Mouse (Mus musculus) embryonic facial prominence, embryonic 12.5 days (tissue): ENCODE data around the gene Elavl4. TPM values are rescaled to one million over a fixed set of nuclear protein-coding genes. Genes with fewer than 3 reads are reported as not detected.

Experiments used
- ATAC-seq: fragments of 200-750 bp; cut with Nextera tagmentation; 2 replicates; pipeline ENCODE4 v1.8.0; 2017; ENCODE audit not compliant: insufficient number of reproducible peaks, insufficient read depth, low FRiP score, low TSS enrichment
- H3K27ac ChIP-seq: fragments of 300-500 bp; sonication (generic); 2 replicates; pipeline ENCODE4 v1.5.1; 2016; ENCODE audit warnings: mild to moderate bottlenecking
- H3K27me3 ChIP-seq: fragments of 300-500 bp; sonication (generic); 2 replicates; pipeline ENCODE4 v1.6.1; 2016; ENCODE audit warnings: mild to moderate bottlenecking, moderate library complexity
- H3K36me3 ChIP-seq: fragments of 300-500 bp; sonication (generic); 2 replicates; pipeline ENCODE4 v1.6.1; 2016; ENCODE audit warnings: mild to moderate bottlenecking
- H3K4me1 ChIP-seq: fragments of 300-500 bp; sonication (generic); 2 replicates; pipeline ENCODE4 v1.6.1; 2016
- H3K4me2 ChIP-seq: fragments of 300-500 bp; sonication (generic); replicated peaks from 2 replicates; pipeline ENCODE4 v1.6.1; 2016; ENCODE audit warnings: mild to moderate bottlenecking, moderate library complexity
- H3K4me3 ChIP-seq: fragments of 300-500 bp; sonication (generic); 2 replicates; pipeline ENCODE4 v1.5.1; 2016; ENCODE audit warnings: mild to moderate bottlenecking
- H3K9ac ChIP-seq: fragments of 300-500 bp; sonication (generic); 2 replicates; pipeline ENCODE4 v1.6.1; 2016; ENCODE audit warnings: mild to moderate bottlenecking, moderate library complexity
- H3K9me3 ChIP-seq: fragments of 300-500 bp; sonication (generic); 2 replicates; pipeline ENCODE4 v1.6.1; 2016; ENCODE audit warnings: mild to moderate bottlenecking, moderate library complexity
- WGBS: fragments of 180-500 bp; shearing (Covaris S2); methylation state at CpG from one replicate; pipeline ENCODE4 v1.1.7; 2016; 5-methylcytosine and 5-hydroxymethylcytosine counted together
- polyA plus RNA-seq: library from polyadenylated mRNA; unstranded; fragments of >200 nt; fragmentation: Nextera tagmentation; extraction: Ambion mirVana; gene quantifications from 2 replicates; pipeline ENCODE4 v1.2.1, GENCODE M21; 2016

The Elavl4 gene
- polyA plus RNA-seq, 1 experiment from 2014 or later = 64.8 TPM

DNA sequence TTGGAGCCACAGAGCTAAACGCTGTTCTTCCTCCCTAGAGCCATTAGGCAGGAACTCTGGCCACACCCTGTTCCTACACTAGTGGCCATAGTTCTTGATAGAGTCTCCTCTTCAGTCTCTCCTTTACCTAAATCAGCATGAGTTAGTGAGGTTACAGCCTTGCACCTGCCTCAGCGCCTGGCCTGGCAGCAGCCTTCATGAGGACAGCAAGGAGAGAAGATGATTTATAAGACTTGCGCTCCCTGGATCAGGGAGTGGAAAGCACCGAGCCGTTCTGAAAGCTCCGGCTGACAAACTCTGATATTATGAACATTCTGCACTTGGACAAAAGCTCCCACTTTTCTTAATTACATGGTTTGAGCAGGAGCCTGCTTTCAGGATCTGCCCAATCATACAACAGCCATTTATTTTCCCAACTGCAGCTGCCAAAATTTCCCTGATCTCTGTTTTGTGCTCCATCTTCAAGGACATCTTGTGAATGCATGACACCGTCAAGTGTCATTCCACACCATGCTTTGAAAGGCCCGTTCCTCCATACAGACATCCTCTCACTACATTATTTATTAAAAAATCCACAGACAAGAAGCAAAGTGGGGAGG, 87.3 kb downstream of the Elavl4 start:
- 77% methylated on average over 8 of the region's 8 CpGs for WGBS
- Histone ChIP-seq H3K36me3 (no peaks in the 10 kb centered on the region), H3K4me2 (no peak overlapping the region), H3K9me3 (no peaks in the 10 kb centered on the region), H3K9ac (no peak overlapping the region), H3K27ac (no peak overlapping the region), H3K4me1 (no peaks in the 10 kb centered on the region), H3K27me3 (no peaks in the 10 kb centered on the region), H3K4me3 (no peak overlapping the region)
- no peak for ATAC-seq

DNA sequence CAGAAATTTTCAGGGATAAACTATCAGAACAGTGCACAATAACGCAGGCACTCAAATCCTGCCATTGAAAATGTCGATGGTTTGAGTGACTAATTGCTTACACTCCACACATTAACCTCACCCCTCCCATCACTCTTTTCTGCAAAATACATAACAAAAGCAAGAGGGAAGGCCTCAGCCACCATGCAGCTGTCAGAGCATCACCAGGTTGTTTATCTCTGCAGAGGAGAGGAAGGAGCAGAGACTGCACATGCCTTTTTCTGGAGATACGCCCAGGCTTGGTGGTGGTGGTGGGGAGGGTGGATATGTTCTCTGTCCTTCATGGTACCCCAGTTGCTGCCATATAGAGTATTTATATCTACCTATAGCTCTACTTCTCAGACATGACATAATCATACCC, 94.3 kb downstream of the Elavl4 start:
- Histone ChIP-seq H3K9me3 (no peaks in the 10 kb centered on the region), H3K4me2 (no peak overlapping the region), H3K4me1 (no peaks in the 10 kb centered on the region), H3K36me3 (no peaks in the 10 kb centered on the region), H3K27ac (no peak overlapping the region), H3K4me3 (no peak overlapping the region), H3K27me3 (no peaks in the 10 kb centered on the region), H3K9ac (no peak overlapping the region)
- 56% methylated on average over 3 of the region's 3 CpGs for WGBS
- ATAC-seq = no peak; the same call in 1 of the 2 replicates

DNA sequence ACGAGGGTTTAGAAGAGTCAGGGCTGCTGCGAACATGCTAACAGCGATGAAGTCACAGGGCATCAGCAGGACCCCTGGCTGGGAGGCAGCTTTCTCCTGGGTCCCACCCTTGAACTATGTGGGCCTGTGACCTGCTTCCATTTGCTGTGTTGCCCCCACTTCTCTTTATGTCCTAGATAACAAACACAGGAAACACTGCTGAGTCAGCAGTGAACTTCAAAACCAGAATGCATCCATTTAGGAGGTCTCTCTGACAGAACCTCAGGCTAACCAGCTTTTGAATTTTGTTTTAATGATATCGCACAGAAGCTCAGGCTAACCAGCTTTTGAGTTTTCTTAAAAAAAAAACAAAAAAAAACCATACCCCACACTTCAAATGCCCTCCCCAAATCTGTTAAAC, 96.1 kb downstream of the Elavl4 start:
- Histone ChIP-seq H3K27ac (no peak overlapping the region), H3K4me2 (no peak overlapping the region), H3K36me3 (no peaks in the 10 kb centered on the region), H3K27me3 (no peaks in the 10 kb centered on the region), H3K4me1 (no peaks in the 10 kb centered on the region), H3K9ac (no peak overlapping the region), H3K4me3 (no peak overlapping the region), H3K9me3 (no peaks in the 10 kb centered on the region)
- 83% methylated on average over 4 of the region's 4 CpGs for WGBS
- no peak for ATAC-seq

DNA sequence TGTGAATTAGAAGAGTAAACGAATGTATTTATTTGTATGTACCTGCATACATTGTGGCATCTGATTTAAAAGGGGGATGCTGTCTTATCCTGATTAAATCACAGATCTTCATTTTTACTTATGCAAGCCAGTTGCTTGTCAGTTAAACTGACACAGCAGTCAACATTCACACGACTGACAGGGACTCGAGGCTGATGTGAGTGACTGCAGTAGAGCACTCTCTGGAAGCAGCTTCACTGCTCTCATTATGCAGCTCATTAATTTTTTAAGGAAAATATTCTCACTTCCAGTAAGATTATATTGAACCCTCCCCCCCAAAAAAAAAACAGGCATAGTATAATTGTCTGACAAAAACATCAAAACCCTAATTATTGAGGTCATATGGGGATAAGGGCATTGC, 101.7 kb downstream of the Elavl4 start:
- Histone ChIP-seq H3K4me3 (no peak overlapping the region), H3K9me3 (no peaks in the 10 kb centered on the region), H3K4me1 (no peaks in the 10 kb centered on the region), H3K9ac (no peak overlapping the region), H3K27ac (no peak overlapping the region), H3K36me3 (no peaks in the 10 kb centered on the region), H3K4me2 (no peak overlapping the region), H3K27me3 (no peaks in the 10 kb centered on the region)
- ATAC-seq = no peak
- WGBS = 73% methylated on average over 3 of the region's 3 CpGs

DNA sequence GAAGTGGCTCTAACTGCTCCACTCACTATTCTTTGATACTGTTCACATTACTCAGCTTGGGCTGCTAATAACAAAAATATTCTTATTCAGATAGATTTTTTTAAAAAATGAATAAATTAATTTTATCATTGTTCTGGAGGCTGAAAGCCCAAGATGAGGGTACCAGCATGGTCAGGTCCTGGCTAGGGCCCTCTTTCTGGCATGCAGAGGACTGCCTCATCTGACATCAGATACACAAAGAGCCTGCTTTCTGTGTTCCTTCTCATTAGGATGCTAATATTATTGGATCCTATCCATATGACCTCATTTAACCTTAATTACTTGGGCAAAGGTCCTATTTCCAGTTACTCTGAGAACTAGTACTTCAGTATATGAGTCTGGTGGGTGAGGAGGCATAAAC, 108.8 kb downstream of the Elavl4 start:
- no peak overlapping the region for H3K9ac ChIP-seq
- no peak for ATAC-seq
- H3K4me3 ChIP-seq = no peak overlapping the region
- H3K9me3 ChIP-seq = no peaks in the 10 kb centered on the region
- no peaks in the 10 kb centered on the region for H3K4me1 ChIP-seq
- H3K36me3 ChIP-seq = no peaks in the 10 kb centered on the region
- H3K27ac ChIP-seq = no peak overlapping the region
- no peaks in the 10 kb centered on the region for H3K27me3 ChIP-seq
- H3K4me2 ChIP-seq = no peak overlapping the region

DNA sequence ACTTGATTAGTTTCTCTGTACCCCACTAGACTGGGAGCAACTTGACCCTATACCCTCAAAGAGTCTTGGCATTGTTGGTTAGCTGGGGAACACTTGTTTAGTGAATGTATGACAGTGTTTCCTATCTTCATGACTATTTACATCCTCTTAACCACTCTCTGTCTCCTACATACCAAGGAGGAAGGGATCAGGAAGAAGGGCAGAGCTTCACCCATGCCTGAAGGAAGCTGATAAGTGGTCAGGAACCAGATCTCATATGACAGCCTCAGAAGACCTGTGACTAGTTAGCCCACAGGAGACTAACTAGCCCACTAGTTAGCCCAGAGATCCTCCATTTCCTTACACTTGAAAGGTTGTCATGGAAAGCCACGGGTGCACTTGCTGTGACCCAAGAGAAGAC, 117.2 kb downstream of the Elavl4 start:
- H3K4me1 ChIP-seq = no peaks in the 10 kb centered on the region
- H3K4me3 ChIP-seq = no peak overlapping the region
- H3K4me2 ChIP-seq = no peak overlapping the region
- H3K36me3 ChIP-seq = no peaks in the 10 kb centered on the region
- no peak for ATAC-seq
- H3K27me3 ChIP-seq = no peaks in the 10 kb centered on the region
- no peak overlapping the region for H3K9ac ChIP-seq
- 76% methylated on average over 1 of the region's 1 CpGs for WGBS
- no peak overlapping the region for H3K27ac ChIP-seq
- no peaks in the 10 kb centered on the region for H3K9me3 ChIP-seq

DNA sequence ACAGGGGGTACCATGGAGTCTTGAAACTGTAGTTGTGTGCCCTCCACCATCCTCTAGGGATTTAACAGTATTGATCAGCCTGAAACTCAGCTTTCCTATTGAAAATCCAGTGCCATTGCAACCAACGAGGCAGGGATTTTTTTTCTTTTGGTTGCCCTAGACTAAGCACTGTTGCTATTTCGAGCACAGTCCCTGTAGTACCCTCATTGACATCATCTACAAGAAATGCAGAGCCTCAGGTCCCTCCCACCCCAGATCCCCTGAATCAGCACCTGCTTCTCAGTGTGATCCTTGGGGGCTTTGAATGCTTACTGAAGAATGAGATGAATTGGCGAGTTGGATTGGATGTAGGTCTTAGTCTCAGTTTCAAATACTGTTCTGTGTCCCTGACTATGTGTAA, 119.4 kb downstream of the Elavl4 start:
- Histone ChIP-seq H3K9ac (no peak overlapping the region), H3K4me3 (no peak overlapping the region), H3K36me3 (no peaks in the 10 kb centered on the region), H3K27ac (no peak overlapping the region), H3K4me2 (no peak overlapping the region), H3K9me3 (no peaks in the 10 kb centered on the region), H3K27me3 (no peaks in the 10 kb centered on the region), H3K4me1 (no peaks in the 10 kb centered on the region)
- WGBS = 75% methylated on average over 3 of the region's 3 CpGs
- ATAC-seq = no peak

DNA sequence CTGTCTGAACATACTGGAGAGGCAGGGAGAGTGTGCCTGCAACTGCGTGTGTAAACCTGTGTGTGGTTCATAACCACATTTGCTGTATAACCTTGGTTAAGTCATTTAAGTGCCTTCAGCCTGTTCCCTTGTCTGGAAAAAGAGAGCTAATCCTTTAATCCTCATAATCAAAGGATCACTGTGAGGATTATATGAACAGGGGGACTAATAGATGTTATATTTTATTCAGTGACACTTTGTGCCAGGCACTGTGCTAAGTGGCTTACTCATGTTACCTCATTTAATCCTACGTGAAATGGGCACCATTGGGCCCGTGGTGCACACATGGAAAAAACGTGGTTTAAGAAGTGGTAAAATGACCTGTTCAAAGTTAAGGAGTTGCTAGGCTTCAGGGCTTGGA, 119.9 kb downstream of the Elavl4 start:
- Histone ChIP-seq H3K27ac (no peak overlapping the region), H3K4me3 (no peak overlapping the region), H3K36me3 (no peaks in the 10 kb centered on the region), H3K9me3 (no peaks in the 10 kb centered on the region), H3K27me3 (no peaks in the 10 kb centered on the region), H3K9ac (no peak overlapping the region), H3K4me2 (no peak overlapping the region), H3K4me1 (no peaks in the 10 kb centered on the region)
- WGBS = 73% methylated on average over 4 of the region's 4 CpGs
- no peak; the same call in 1 of the 2 replicates for ATAC-seq

DNA sequence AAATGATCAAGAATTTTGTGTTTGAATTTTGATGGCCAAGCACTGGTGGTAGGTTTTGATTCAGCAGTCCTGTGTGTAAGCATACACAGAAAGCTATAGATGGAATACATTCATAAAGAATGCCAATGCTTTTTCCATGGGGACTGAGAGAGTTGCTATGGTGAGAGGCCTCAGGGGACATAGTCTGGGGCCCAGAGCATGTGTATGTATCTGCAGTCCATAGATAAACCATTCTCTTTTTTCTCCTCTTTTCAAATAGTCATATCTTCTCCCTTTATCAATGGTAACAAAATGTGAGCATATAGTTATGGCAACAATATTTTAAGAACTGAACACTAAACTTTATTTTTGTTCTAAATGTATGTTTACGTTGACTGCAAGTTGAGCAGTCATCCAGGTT, 122.1 kb downstream of the Elavl4 start:
- 86% methylated on average over 1 of the region's 1 CpGs for WGBS
- H3K9me3 ChIP-seq = no peaks in the 10 kb centered on the region
- H3K4me1 ChIP-seq = no peaks in the 10 kb centered on the region
- no peak overlapping the region for H3K27ac ChIP-seq
- ATAC-seq = no peak
- no peak overlapping the region for H3K9ac ChIP-seq
- no peak overlapping the region for H3K4me3 ChIP-seq
- no peak overlapping the region for H3K4me2 ChIP-seq
- no peaks in the 10 kb centered on the region for H3K36me3 ChIP-seq
- no peaks in the 10 kb centered on the region for H3K27me3 ChIP-seq

DNA sequence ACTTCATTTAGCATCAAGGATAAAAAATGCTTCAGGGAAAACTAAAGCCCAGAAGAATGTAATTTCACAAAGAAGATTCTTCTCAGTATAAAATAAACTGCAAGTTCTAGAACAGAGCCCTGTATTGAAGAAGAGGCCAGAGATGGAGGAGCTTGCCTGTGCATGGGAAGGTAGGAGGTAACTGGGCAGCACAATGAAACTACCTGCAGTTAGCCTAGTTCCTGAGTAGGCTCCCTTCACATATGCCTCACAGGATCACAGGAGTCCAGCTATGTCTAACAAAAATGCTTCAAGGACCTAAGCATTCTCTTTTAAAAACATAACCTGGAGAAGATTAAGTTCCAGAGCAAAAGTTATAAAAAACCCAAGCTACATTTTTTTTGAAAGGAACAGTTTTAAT, 122.5 kb downstream of the Elavl4 start:
- Histone ChIP-seq H3K4me1 (no peaks in the 10 kb centered on the region), H3K4me2 (no peak overlapping the region), H3K36me3 (no peaks in the 10 kb centered on the region), H3K27ac (no peak overlapping the region), H3K27me3 (no peaks in the 10 kb centered on the region), H3K9me3 (no peaks in the 10 kb centered on the region), H3K4me3 (no peak overlapping the region), H3K9ac (no peak overlapping the region)
- ATAC-seq = no peak

DNA sequence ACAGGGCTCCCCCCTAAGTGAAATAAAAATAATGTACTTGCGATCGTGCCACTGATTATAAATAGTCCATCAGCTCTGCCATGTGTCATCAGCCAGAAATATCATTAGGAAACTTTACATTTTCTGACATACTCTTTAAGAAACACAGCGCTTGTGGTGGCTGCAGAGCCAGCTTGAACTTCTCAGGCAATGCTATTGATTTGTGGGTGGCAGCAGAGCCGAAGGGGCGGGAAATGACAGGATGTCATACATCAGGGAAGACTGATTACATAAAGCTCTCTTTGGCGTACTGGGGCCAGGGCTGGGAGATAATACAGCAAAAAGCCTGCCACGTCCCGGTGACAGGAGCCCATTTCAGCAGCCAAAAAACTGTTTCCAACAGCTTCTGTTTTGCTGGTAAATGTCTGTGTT, 124.1 kb downstream of the Elavl4 start:
- H3K4me2 ChIP-seq = no peak overlapping the region
- H3K9me3 ChIP-seq = no peaks in the 10 kb centered on the region
- no peaks in the 10 kb centered on the region for H3K36me3 ChIP-seq
- no peaks in the 10 kb centered on the region for H3K27me3 ChIP-seq
- no peak overlapping the region for H3K4me3 ChIP-seq
- no peak overlapping the region for H3K9ac ChIP-seq
- H3K27ac ChIP-seq = no peak overlapping the region
- no peak for ATAC-seq
- H3K4me1 ChIP-seq = no peaks in the 10 kb centered on the region
- 81% methylated on average over 8 of the region's 8 CpGs for WGBS

DNA sequence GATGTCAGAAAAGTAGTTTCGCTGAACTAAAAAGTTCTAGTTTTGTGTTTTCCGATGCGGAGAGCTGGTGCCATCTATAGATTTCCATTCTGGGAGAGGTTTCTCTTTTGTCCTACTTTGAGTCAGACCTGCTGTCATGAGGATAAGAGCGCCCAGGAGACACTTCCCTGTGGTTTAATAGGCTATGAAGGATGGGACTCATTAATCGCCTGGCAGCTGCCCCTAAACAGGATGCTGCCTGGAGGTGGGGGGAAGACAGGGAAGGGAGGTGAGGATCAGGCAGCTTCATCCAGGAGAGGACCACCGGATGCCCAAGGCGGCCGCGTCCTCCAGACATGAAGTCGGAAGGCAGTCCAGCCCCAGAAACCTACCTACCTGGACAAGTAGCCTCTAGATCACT, 126.2 kb downstream of the Elavl4 start:
- no peaks in the 10 kb centered on the region for H3K9me3 ChIP-seq
- no peak overlapping the region for H3K9ac ChIP-seq
- 84% methylated on average over 10 of the region's 10 CpGs for WGBS
- no peak overlapping the region for H3K4me2 ChIP-seq
- no peak overlapping the region for H3K4me3 ChIP-seq
- no peaks in the 10 kb centered on the region for H3K27me3 ChIP-seq
- no peaks in the 10 kb centered on the region for H3K4me1 ChIP-seq
- no peak overlapping the region for H3K27ac ChIP-seq
- no peaks in the 10 kb centered on the region for H3K36me3 ChIP-seq
- no peak for ATAC-seq

DNA sequence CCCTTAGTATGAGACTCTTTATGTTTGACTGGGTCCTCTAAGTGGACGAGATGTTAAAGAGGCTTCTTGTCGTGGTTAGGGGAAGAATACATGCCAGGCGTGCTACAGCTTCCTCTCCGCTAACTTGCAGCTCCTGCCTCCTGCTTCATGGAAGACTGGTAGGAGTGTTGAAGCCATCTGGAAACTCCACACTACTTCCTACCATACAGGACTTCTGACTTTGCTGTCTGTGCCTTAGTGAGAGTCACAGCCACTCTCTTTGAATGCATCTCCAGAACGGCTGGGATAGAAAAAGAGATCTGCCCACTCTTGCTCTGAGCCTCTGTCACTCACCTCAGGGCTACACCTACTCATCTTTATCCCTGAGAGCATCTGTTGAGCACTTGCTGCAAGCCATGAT, 132.9 kb downstream of the Elavl4 start:
- no peaks in the 10 kb centered on the region for H3K27me3 ChIP-seq
- WGBS = 87% methylated on average over 5 of the region's 5 CpGs
- ATAC-seq = no peak

More for the DNA sequence above, 132.9 kb downstream of the Elavl4 start:
- Histone ChIP-seq H3K4me3 (no peak overlapping the region), H3K9ac (no peak overlapping the region), H3K9me3 (no peaks in the 10 kb centered on the region), H3K4me1 (no peaks in the 10 kb centered on the region), H3K27ac (no peak overlapping the region), H3K36me3 (no peaks in the 10 kb centered on the region), H3K4me2 (no peak overlapping the region)
